9 mouse cellular contexts compared by ENCODE assay signal in the genomic region with DNA sequence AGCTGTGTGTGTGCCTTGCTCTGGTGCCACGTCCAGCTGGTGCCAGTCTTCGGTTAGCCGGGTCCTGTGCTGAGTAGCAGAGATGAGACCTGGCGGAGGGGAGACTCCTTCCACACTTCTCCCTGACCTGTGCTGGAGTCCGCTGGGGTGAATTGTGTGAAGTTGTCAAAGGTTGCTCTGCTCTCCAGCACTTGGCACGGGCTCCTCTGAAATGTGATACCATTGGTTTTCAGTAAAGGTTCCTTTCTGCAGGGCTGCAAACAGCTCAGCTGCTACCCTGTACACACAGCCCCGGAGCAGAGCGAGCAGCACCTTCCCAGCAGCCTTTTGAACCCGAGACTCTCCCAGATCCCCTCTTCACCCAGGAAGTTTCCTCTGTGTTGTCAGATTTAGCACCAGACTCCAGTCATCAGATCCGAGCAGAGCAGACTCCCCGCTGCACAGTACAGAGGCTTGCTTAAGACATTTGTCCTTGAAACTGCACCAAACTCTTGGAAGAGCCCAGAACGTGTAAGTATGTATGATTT. TPM values are rescaled to one million over a fixed set of nuclear protein-coding genes. Genes with fewer than 3 reads are reported as not detected.
DNase-seq lines count a peak whose midpoint lies in the region; ATAC-seq lines count a peak whose summit lies in the region.
"Had no signal": no experiment of that assay in that cellular context is flagged by ENCODE, and none has a peak within 500 bp of the region (broad histone marks: within the 10 kb centered on the region; RNA-seq: fewer than 3 reads in every experiment).

No protein-coding gene starts in this region.

- no peak for DNase-seq in frontal cortex, postnatal 10 days (ENCODE audit: low spot score in 2 of 2)
- DNase-seq in brain, adult 2 months (ENCODE audit: low read depth, low spot score), result peak; percentile 35
- DNase-seq in limb, embryonic 11.5 days (ENCODE audit: low spot score), result peak; percentile 55

- H3K27me3 ChIP-seq in hindbrain, embryonic 12.5 days, result no peaks in the 10 kb centered on the region
- no peaks in the 10 kb centered on the region for H3K27me3 ChIP-seq in limb, embryonic 11.5 days (ENCODE audit: control insufficient read depth, insufficient read depth, low read length)
- no peaks in the 10 kb centered on the region for H3K27me3 ChIP-seq in forebrain, embryonic 12.5 days

- H3K9ac ChIP-seq in hindbrain, embryonic 12.5 days, result no peak overlapping the region
- H3K9ac ChIP-seq in limb, embryonic 11.5 days (ENCODE audit: low read length), result no peak overlapping the region
- no peak overlapping the region for H3K9ac ChIP-seq in forebrain, embryonic 12.5 days

- H3K4me1 ChIP-seq in hindbrain, embryonic 12.5 days, result peaks cover 23% of the 10 kb centered on the region
- peaks cover 22% of the 10 kb centered on the region for H3K4me1 ChIP-seq in limb, embryonic 11.5 days (ENCODE audit: control insufficient read depth, insufficient read depth, low read length)
- peaks cover 22% of the 10 kb centered on the region for H3K4me1 ChIP-seq in forebrain, embryonic 12.5 days

- ATAC-seq in frontal cortex, adult (ENCODE audit: low TSS enrichment), result peak; percentile 66
- peak; percentile 38; the same call in 1 of the 2 replicates for ATAC-seq in hindbrain, embryonic 12.5 days (ENCODE audit: low FRiP score)
- ATAC-seq in limb, embryonic 11.5 days (ENCODE audit: insufficient number of reproducible peaks, low FRiP score, low TSS enrichment, low read depth), result peak; percentile 44; the same call in 1 of the 2 replicates
- no peak for ATAC-seq in activated CD4-positive, CD25-positive, alpha-beta regulatory T cell, adult 4 months
- no peak for ATAC-seq in forebrain, embryonic 12.5 days (ENCODE audit: low FRiP score)
- no peak for ATAC-seq in cerebellum, adult (ENCODE audit: insufficient number of reproducible peaks, low FRiP score, low TSS enrichment)

- no peak overlapping the region for H3K27ac ChIP-seq in hindbrain, embryonic 12.5 days
- H3K27ac ChIP-seq in limb, embryonic 11.5 days (replicated peaks; ENCODE audit: low read depth, low read length), result peak overlapping the region; percentile 33; the same call in 1 of the 2 replicates
- H3K27ac ChIP-seq in forebrain, embryonic 12.5 days, result no peak overlapping the region

- no peaks in the 10 kb centered on the region for H3K9me3 ChIP-seq in hindbrain, embryonic 12.5 days (replicated peaks)
- H3K9me3 ChIP-seq in limb, embryonic 11.5 days (ENCODE audit: control insufficient read depth, low read length), result no peaks in the 10 kb centered on the region
- H3K9me3 ChIP-seq in forebrain, embryonic 12.5 days, result no peaks in the 10 kb centered on the region

- WGBS in hindbrain, embryonic 12.5 days, result 41% methylated on average over 12 of the region's 12 CpGs
- 18% methylated on average over 12 of the region's 12 CpGs for WGBS in limb, embryonic 11.5 days
- 50% methylated on average over 12 of the region's 12 CpGs for WGBS in forebrain, embryonic 12.5 days

- no peak overlapping the region for H3K4me3 ChIP-seq in hindbrain, embryonic 12.5 days
- H3K4me3 ChIP-seq in limb, embryonic 11.5 days (ENCODE audit: low read depth, low read length), result peak overlapping the region; percentile 6; the same call in 1 of the 2 replicates
- H3K4me3 ChIP-seq in forebrain, embryonic 12.5 days (replicated peaks), result no peak overlapping the region

- 0 out of 2 replicates have a peak overlapping the region, but pooled peaks have one; percentile 9 for H3K4me2 ChIP-seq in hindbrain, embryonic 12.5 days (replicated peaks)
- peak overlapping the region; percentile 47 for H3K4me2 ChIP-seq in limb, embryonic 11.5 days (ENCODE audit: low read depth, severe bottlenecking)
- no peak overlapping the region for H3K4me2 ChIP-seq in forebrain, embryonic 12.5 days

- no peaks in the 10 kb centered on the region for H3K36me3 ChIP-seq in hindbrain, embryonic 12.5 days
- no peaks in the 10 kb centered on the region for H3K36me3 ChIP-seq in limb, embryonic 11.5 days (ENCODE audit: control insufficient read depth, insufficient read depth, low read length)
- no peaks in the 10 kb centered on the region for H3K36me3 ChIP-seq in forebrain, embryonic 12.5 days (replicated peaks)

RNA-seq across cellular contexts. Expression of gene Esrrg, which starts 53.6 kb away (rescaled TPM):
- polyA plus RNA-seq in hindbrain, embryonic 12.5 days (2016; fragmentation: Nextera tagmentation; extraction: Ambion mirVana), result 17.4 and 19.3 TPM in 2 replicates
- 1.2 and 1.5 TPM in 2 replicates for polyA plus RNA-seq in limb, embryonic 11.5 days (2014; fragmentation: Nextera tagmentation; extraction: Ambion mirVana)
- polyA plus RNA-seq in activated CD4-positive, CD25-positive, alpha-beta regulatory T cell, adult 4 months (2017; shearing (Covaris generic)), result not detected
- 8.1 and 9.1 TPM in 2 replicates for polyA plus RNA-seq in forebrain, embryonic 12.5 days (2016; fragmentation: Nextera tagmentation; extraction: Ambion mirVana)
- polyA plus RNA-seq: C2C12 had no signal

Comparison
In these comparisons a context has a peak if more than half of its experiments do, and no peak if none do; other contexts are left out.
1. ATAC-seq: peak in frontal cortex, adult (single experiment), hindbrain, embryonic 12.5 days (single experiment) and limb, embryonic 11.5 days (single experiment); none in activated CD4-positive, CD25-positive, alpha-beta regulatory T cell, adult 4 months (single experiment), forebrain, embryonic 12.5 days (single experiment) and cerebellum, adult (single experiment).
2. DNase-seq: peak in brain, adult 2 months (single experiment) and limb, embryonic 11.5 days (single experiment); none in frontal cortex, postnatal 10 days (0 of 2).